Mouse (Mus musculus): ENCODE measurements around the gene Ryr2.

- TF ChIP-seq CTCF (IDR thresholded peaks at IDR 0.05): no peak
- TF ChIP-seq EP300 (IDR thresholded peaks at IDR 0.05): no peak
Observed at GRCm38 (mm10) chr13:11964391-11964790, 142.4 kb downstream of the Ryr2 start.

All from lung, postnatal 0 days (tissue).